Mouse (Mus musculus): Measurements from ENCODE around the gene Ces2b. TPM values are rescaled to one million over a fixed set of nuclear protein-coding genes. Genes with fewer than 3 reads are reported as not detected.

Gene Ces2b
- polyA plus RNA-seq, 1 experiment from 2014 or later, result 0.36 TPM

Other genes with a start within 250 kb of the Ces2b start
- gene Pdp2, start 240.1 kb upstream of the Ces2b start, polyA plus RNA-seq (2015; fragmentation: Nextera tagmentation; extraction: Ambion mirVana), result 23.5 and 25.7 TPM in 2 replicates
- not detected in 2 replicates for gene Cdh16, start 207.2 kb upstream of the Ces2b start, polyA plus RNA-seq (2015; fragmentation: Nextera tagmentation; extraction: Ambion mirVana)
- gene Rrad, start 200.2 kb upstream of the Ces2b start, polyA plus RNA-seq (2015; fragmentation: Nextera tagmentation; extraction: Ambion mirVana), result 2.9 and 3.2 TPM in 2 replicates
- gene Ciao2b, start 189.6 kb upstream of the Ces2b start, polyA plus RNA-seq (2015; fragmentation: Nextera tagmentation; extraction: Ambion mirVana), result 123 and 129 TPM in 2 replicates
- not detected in 2 replicates for gene Ces2a, start 97.6 kb upstream of the Ces2b start, polyA plus RNA-seq (2015; fragmentation: Nextera tagmentation; extraction: Ambion mirVana)
- gene Ces2c, start 15.5 kb downstream of the Ces2b start, polyA plus RNA-seq (2015; fragmentation: Nextera tagmentation; extraction: Ambion mirVana), result not detected in 2 replicates
- not detected in 2 replicates for gene Ces2e, start 94.7 kb downstream of the Ces2b start, polyA plus RNA-seq (2015; fragmentation: Nextera tagmentation; extraction: Ambion mirVana)
- gene Ces2f, start 115.8 kb downstream of the Ces2b start, polyA plus RNA-seq (2015; fragmentation: Nextera tagmentation; extraction: Ambion mirVana), result not detected in 2 replicates
- gene Ces2g, start 130.1 kb downstream of the Ces2b start, polyA plus RNA-seq (2015; fragmentation: Nextera tagmentation; extraction: Ambion mirVana), result 0.07 and 0.08 TPM in 2 replicates
- gene Ces2h, start 169.3 kb downstream of the Ces2b start, polyA plus RNA-seq (2015; fragmentation: Nextera tagmentation; extraction: Ambion mirVana), result not detected in 2 replicates
- not detected in 2 replicates for gene Ces3a, start 217.0 kb downstream of the Ces2b start, polyA plus RNA-seq (2015; fragmentation: Nextera tagmentation; extraction: Ambion mirVana)

All from midbrain, embryonic 16.5 days (tissue).